In the genomic region with DNA sequence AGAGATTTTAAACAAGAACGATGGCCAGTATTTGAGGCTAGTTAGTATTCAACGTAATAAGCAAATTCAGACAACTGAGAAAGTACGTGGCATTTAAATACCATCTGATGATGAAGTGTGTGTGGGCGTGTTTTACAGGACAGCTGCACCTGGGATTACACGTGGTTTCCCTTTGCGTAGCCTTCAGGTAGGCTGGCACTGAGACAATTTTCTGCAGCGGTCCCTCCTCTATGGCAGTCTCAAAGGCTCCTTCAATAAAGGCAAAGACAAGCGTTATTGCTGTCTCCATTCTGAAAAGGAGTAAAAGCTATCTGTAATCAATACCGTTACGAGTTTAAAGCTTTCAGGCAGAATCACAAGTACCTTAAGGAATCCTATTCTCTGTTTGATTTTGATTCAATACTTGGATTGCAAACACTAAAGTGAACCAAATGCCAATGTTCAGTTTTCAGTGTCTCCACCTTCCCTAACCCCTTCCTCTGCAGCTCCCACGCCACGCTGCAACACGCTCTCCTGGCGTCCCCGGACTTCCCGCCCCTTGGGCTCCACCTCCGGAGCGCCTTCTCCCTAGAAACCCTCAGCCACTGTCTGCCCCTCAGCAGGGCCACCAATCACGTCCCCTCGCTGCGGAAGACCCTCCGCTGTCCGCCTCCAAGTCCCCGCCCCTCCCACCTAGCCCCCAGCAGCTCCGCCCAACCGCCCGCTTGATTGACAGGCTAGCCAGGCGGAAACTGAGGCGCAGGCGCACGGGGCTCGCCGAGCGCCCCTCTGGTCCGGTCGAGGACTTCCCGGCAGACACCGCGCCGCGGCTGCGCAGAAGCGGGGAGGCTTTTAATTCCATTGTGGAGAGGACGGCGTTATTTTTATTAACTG, we compare ENCODE assay signal across 8 mouse cellular contexts. TPM values are rescaled to one million over a fixed set of nuclear protein-coding genes. Genes with fewer than 3 reads are reported as not detected.
DNase-seq lines count a peak whose midpoint lies in the region; ATAC-seq and TF ChIP-seq lines count a peak whose summit lies in the region.

A gene (plus strand): TSS at position 756 of the 873 bp plus-strand sequence.

- no peak for TF ChIP-seq CTCF in bone marrow, adult 2 months (IDR thresholded peaks at IDR 0.05; ENCODE audit: control insufficient read depth, insufficient read depth, low read length)
- TF ChIP-seq CTCF in midbrain, postnatal 0 days (IDR thresholded peaks at IDR 0.05) = peak; percentile 48

- peak; percentile 95 for DNase-seq in 416B (ENCODE audit: low read depth)
- DNase-seq in heart, adult 8-10 months (ENCODE audit: low spot score) = peak; percentile 95
- peak; percentile 94 for DNase-seq in kidney, adult 9 months
- peak; percentile 97 for DNase-seq in limb, embryonic 14.5 days (ENCODE audit: low spot score)
- peak; percentile 98 for DNase-seq in midbrain, postnatal 0 days (ENCODE audit: low spot score)
- DNase-seq in spleen, postnatal 14 days (ENCODE audit: low spot score in 2 of 2) = peak; percentile 79 to 86

- H3K9ac ChIP-seq in embryonic facial prominence, embryonic 15.5 days = peak within 1 kb of the TSS; percentile 96
- peak within 1 kb of the TSS; percentile 93 for H3K9ac ChIP-seq in limb, embryonic 14.5 days (ENCODE audit: low read depth, low read length, severe bottlenecking)
- peak within 1 kb of the TSS; percentile 77 for H3K9ac ChIP-seq in midbrain, postnatal 0 days (replicated peaks; ENCODE audit: low read length, poor library complexity, severe bottlenecking)

- H3K4me1 ChIP-seq in bone marrow, adult 2 months (ENCODE audit: control insufficient read depth, insufficient read depth, low read length) = peaks cover 3% of the 10 kb centered on the region
- H3K4me1 ChIP-seq in embryonic facial prominence, embryonic 15.5 days = peaks cover 28% of the 10 kb centered on the region
- peaks cover 22% of the 10 kb centered on the region for H3K4me1 ChIP-seq in limb, embryonic 14.5 days (ENCODE audit: control insufficient read depth, insufficient read depth, low read length)
- peaks cover 15% of the 10 kb centered on the region for H3K4me1 ChIP-seq in midbrain, postnatal 0 days (ENCODE audit: insufficient read depth, low read length)

- no peaks in the 10 kb centered on the region for H3K9me3 ChIP-seq in embryonic facial prominence, embryonic 15.5 days (replicated peaks)
- H3K9me3 ChIP-seq in limb, embryonic 14.5 days (ENCODE audit: control insufficient read depth, low read length) = no peaks in the 10 kb centered on the region
- no peaks in the 10 kb centered on the region for H3K9me3 ChIP-seq in midbrain, postnatal 0 days (ENCODE audit: low read length)

- peak; percentile 26; the same call in 1 of the 2 replicates for TF ChIP-seq POLR2A in bone marrow, adult 2 months (IDR thresholded peaks at IDR 0.05; ENCODE audit: borderline replicate concordance, control insufficient read depth, low read depth, low read length)
- peak; percentile 66; the same call in 1 of the 2 replicates for TF ChIP-seq POLR2A in limb, embryonic 14.5 days (IDR thresholded peaks at IDR 0.05; ENCODE audit: borderline replicate concordance, extremely low read depth, insufficient read depth, insufficient read length)

- peak; percentile 99 for ATAC-seq in embryonic facial prominence, embryonic 15.5 days (ENCODE audit: insufficient number of reproducible peaks, low FRiP score, low TSS enrichment, low read depth)
- ATAC-seq in limb, embryonic 14.5 days (ENCODE audit: low FRiP score, low read depth) = peak; percentile 99
- peak; percentile 97 for ATAC-seq in midbrain, postnatal 0 days (ENCODE audit: low FRiP score)

- H3K4me2 ChIP-seq in embryonic facial prominence, embryonic 15.5 days (replicated peaks) = peak within 1 kb of the TSS; percentile 84
- H3K4me2 ChIP-seq in limb, embryonic 14.5 days (replicated peaks; ENCODE audit: low read depth, low read length, severe bottlenecking) = peak within 1 kb of the TSS; percentile 73
- H3K4me2 ChIP-seq in midbrain, postnatal 0 days (ENCODE audit: low read depth, low read length, poor library complexity, severe bottlenecking) = peak within 1 kb of the TSS; percentile 58

- peak within 1 kb of the TSS; percentile 79 for H3K4me3 ChIP-seq in bone marrow, adult 2 months (replicated peaks; ENCODE audit: control insufficient read depth, low read depth, low read length)
- H3K4me3 ChIP-seq in embryonic facial prominence, embryonic 15.5 days (replicated peaks) = peak within 1 kb of the TSS; percentile 87
- peak within 1 kb of the TSS; percentile 95 for H3K4me3 ChIP-seq in limb, embryonic 14.5 days (replicated peaks; ENCODE audit: low read length)
- peak within 1 kb of the TSS; percentile 64 for H3K4me3 ChIP-seq in midbrain, postnatal 0 days (ENCODE audit: low read depth, low read length)

- H3K36me3 ChIP-seq in embryonic facial prominence, embryonic 15.5 days = peaks cover 26% of the 10 kb centered on the region
- H3K36me3 ChIP-seq in limb, embryonic 14.5 days (ENCODE audit: control insufficient read depth, insufficient read depth, low read length) = peaks cover 25% of the 10 kb centered on the region
- peaks cover 5% of the 10 kb centered on the region; the same call in 1 of the 2 replicates for H3K36me3 ChIP-seq in midbrain, postnatal 0 days (ENCODE audit: insufficient read depth, low read length)

- WGBS in bone marrow, adult 2 months = under 1% methylated on average over 45 of the region's 45 CpGs
- WGBS in embryonic facial prominence, embryonic 15.5 days = 2% methylated on average over 45 of the region's 45 CpGs
- 2% methylated on average over 44 of the region's 45 CpGs for WGBS in limb, embryonic 14.5 days
- WGBS in midbrain, postnatal 0 days = 3% methylated on average over 33 of the region's 45 CpGs

- H3K27ac ChIP-seq in bone marrow, adult 2 months (ENCODE audit: control insufficient read depth, insufficient read depth, low read depth, low read length, poor library complexity) = peak within 1 kb of the TSS; percentile 82
- H3K27ac ChIP-seq in embryonic facial prominence, embryonic 15.5 days (replicated peaks) = peak within 1 kb of the TSS; percentile 94
- peak within 1 kb of the TSS; percentile 94 for H3K27ac ChIP-seq in limb, embryonic 14.5 days (replicated peaks; ENCODE audit: low read depth, low read length)
- peak within 1 kb of the TSS; percentile 91 for H3K27ac ChIP-seq in midbrain, postnatal 0 days (ENCODE audit: low read depth, low read length)

- no peaks in the 10 kb centered on the region for H3K27me3 ChIP-seq in embryonic facial prominence, embryonic 15.5 days
- H3K27me3 ChIP-seq in limb, embryonic 14.5 days (ENCODE audit: control insufficient read depth, insufficient read depth, low read length) = no peaks in the 10 kb centered on the region
- no peaks in the 10 kb centered on the region for H3K27me3 ChIP-seq in midbrain, postnatal 0 days (ENCODE audit: insufficient read depth, low read length)

RNA-seq across cellular contexts. Expression of the gene that starts here (rescaled TPM):
- 3.0 and 7.9 TPM in 2 replicates for polyA plus RNA-seq in bone marrow, adult 2 months (2011; ENCODE audit: insufficient read depth, insufficient read length, low replicate concordance, missing spikeins)
- polyA plus RNA-seq in embryonic facial prominence, embryonic 15.5 days (2015; fragmentation: Nextera tagmentation; extraction: Ambion mirVana) = 18.4 and 19.2 TPM in 2 replicates
- total RNA-seq in heart, adult 8-10 months (2022) = 10 to 100 TPM in 2 of 4 experiments, 1 to 10 TPM in 2; 9.4 to 11.1 (median 10.1) TPM
- polyA plus RNA-seq in limb, embryonic 14.5 days (2012; rRNA removed) = 10.4 and 11.0 TPM in 2 replicates
- 21.7 and 27.2 TPM in 2 replicates for polyA plus RNA-seq in limb, embryonic 14.5 days (2014; fragmentation: Nextera tagmentation; extraction: Ambion mirVana)
- total RNA-seq in midbrain, postnatal 0 days (2014; rRNA removed) = 31.2 and 35.5 TPM in 2 replicates
- 19.0 and 22.1 TPM in 2 replicates for polyA plus RNA-seq in midbrain, postnatal 0 days (2015; fragmentation: Nextera tagmentation; extraction: Ambion mirVana)

Comparison
In these comparisons a context has a peak if more than half of its experiments do, and no peak if none do; other contexts are left out.
1. Peak in every context shown above with its lines: DNase-seq, ATAC-seq, H3K4me3 ChIP-seq and H3K27ac ChIP-seq.